Mouse (Mus musculus) bone marrow, adult 2 months (tissue): ENCODE results near the gene Padi4. TPM values are rescaled to one million over a fixed set of nuclear protein-coding genes. Genes with fewer than 3 reads are reported as not detected.

Experiments used
- H3K27ac ChIP-seq: fragments of 200-500 bp; 2 replicates; pipeline ENCODE4 v1.5.1; 2012; ENCODE audit warnings: low read depth, mild to moderate bottlenecking, control low read depth, inconsistent platforms, low read length; ENCODE audit not compliant: control insufficient read depth, poor library complexity, insufficient read depth
- H3K4me1 ChIP-seq: fragments of 200-500 bp; 2 replicates; pipeline ENCODE4 v1.6.1; 2011; ENCODE audit warnings: low read length; ENCODE audit not compliant: control insufficient read depth, insufficient read depth
- H3K4me3 ChIP-seq: fragments of 200-500 bp; replicated peaks from 2 replicates; pipeline ENCODE3; 2011; ENCODE audit warnings: mild to moderate bottlenecking, low read depth, low read length, control low read depth; ENCODE audit not compliant: control insufficient read depth
- CTCF ChIP-seq: fragments of 200-500 bp; IDR thresholded peaks from 2 replicates; pipeline ENCODE4 v1.5.1; 2011; ENCODE audit warnings: low read length, control low read depth; ENCODE audit not compliant: control insufficient read depth, insufficient read depth
- POLR2A ChIP-seq: fragments of 200-500 bp; IDR thresholded peaks from 2 replicates; pipeline ENCODE4 v1.6.1; 2011; ENCODE audit warnings: low read depth, mild to moderate bottlenecking, control low read depth, low read length, borderline replicate concordance; ENCODE audit not compliant: control insufficient read depth
- WGBS: fragments of 180-500 bp; shearing (Covaris S2); methylation state at CpG from one replicate; pipeline ENCODE4 v1.1.7; 2018; 5-methylcytosine and 5-hydroxymethylcytosine counted together
- polyA plus RNA-seq: library from polyadenylated mRNA; stranded (reverse); fragments of >200 nt; gene quantifications from 2 replicates; pipeline ENCODE4 v1.2.4, GENCODE M21; 2011; ENCODE audit warnings: low replicate concordance; ENCODE audit not compliant: missing spikeins, insufficient read depth, insufficient read length

Padi4 gene
- polyA plus RNA-seq, 1 experiment = 60.1 TPM

- H3K27ac ChIP-seq = no peak overlapping the region
- H3K4me3 ChIP-seq = peak overlapping the region; percentile 84
- H3K4me1 ChIP-seq = peaks cover 3% of the 10 kb centered on the region
- TF ChIP-seq CTCF = no peak
- TF ChIP-seq POLR2A = no peak
- WGBS = 32% methylated on average over 13 of the region's 13 CpGs
Measured at GRCm38 (mm10) chr4:140813358-140814185, 39.5 kb upstream of the Padi4 start.

DNA sequence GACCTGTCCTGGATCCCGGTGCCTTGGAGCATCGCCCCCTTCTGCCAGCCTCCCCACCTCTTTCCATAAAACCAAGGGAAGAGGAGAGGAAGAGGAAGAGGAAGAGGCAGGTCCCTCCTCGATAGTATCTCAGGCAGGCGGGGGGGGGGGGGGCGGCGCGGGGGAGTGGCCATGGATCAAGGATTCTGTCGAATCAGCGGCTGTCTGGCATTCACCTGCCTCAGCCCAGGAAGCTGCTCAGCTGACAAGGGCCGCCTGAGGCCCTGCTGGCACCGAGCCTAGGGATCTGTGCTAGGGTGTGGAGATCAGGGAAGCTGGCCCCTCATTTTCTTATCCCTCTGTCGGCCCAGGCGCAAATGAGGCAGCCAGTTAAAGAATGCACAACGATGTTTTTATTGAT, 38.6 kb upstream of the Padi4 start:
- Histone ChIP-seq H3K27ac (no peak overlapping the region), H3K4me1 (peaks cover 3% of the 10 kb centered on the region), H3K4me3 (no peak overlapping the region)
- no peak for TF ChIP-seq CTCF
- no peak for TF ChIP-seq POLR2A
- 13% methylated on average over 14 of the region's 14 CpGs for WGBS

GRCm38 (mm10) chr4:140812191-140812590, 38.2 kb upstream of the Padi4 start:
- TF ChIP-seq CTCF (no peak), POLR2A (no peak)
- Histone ChIP-seq H3K4me1 (peaks cover 3% of the 10 kb centered on the region), H3K27ac (no peak overlapping the region), H3K4me3 (no peak overlapping the region)
- 63% methylated on average over 8 of the region's 8 CpGs for WGBS

DNA sequence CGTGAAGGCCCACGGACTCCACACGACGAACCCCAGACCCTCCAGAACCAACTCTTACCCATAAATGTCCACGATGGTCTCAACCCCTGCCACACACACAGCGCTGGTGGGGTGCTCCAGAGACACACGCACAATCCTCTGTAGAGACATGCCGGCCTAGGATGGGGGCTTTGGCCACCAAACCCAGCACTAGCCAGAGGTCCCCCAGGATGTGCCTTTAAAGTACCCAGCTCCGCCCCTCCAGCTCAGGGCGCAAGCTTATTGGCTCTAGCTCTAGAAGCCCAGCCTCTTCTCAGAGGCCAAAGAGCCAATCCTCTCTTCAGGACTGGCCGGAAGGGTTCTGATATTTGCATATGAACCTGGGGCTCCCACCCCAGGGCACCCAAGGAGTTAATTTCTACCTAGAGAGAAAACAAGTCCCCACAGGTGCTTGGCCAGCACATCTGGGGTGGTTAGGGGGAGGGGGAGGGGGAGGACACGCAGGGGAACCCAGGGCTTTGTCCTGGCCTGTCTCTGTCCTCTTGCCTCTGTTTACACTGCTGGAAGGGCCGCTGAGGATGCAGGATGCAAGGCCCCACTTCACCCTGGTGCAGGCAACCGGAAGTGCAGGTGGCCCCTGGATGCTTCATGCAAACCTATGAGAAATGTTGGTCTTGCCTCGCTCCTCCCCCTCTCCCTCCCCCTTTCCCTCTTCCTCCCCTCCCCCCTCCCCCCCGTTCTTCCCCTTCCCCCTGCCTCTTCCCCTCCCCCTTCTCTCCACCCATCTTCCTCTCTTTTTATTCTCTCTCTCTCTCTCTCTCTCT, 36.6 kb upstream of the Padi4 start, which contains the start of gene Padi3:
TSS of gene Padi3 (minus strand) at position 191 of the 803 bp plus-strand sequence.
- Histone ChIP-seq H3K4me3 (no peak within 1 kb of the TSS), H3K4me1 (peaks cover 1% of the 10 kb centered on the region), H3K27ac (no peak within 1 kb of the TSS)
- WGBS = 68% methylated on average over 16 of the region's 16 CpGs
- TF ChIP-seq POLR2A = no peak
- TF ChIP-seq CTCF = no peak

DNA sequence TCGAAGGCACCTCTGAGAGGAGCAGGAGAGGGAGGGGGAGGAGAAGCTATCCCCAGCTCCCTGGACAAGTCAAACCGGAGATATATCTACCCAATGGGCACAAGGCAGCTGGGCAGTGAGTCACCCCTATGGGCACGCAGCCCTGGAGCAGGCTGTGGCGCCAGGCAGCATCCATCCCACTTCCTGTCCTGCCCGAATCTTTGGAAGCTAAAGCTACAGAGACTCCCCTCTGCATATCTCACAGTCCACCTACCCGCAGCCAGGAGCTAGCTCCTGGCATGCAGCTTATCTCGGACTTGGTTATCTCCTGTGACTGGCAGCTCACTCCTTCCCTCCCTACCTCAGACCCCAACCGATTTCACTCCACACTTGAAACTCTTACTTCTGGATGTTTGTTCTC, 35.1 kb upstream of the Padi4 start:
- Histone ChIP-seq H3K4me3 (no peak overlapping the region), H3K27ac (no peak overlapping the region), H3K4me1 (peaks cover 1% of the 10 kb centered on the region; the same call in 1 of the 2 replicates)
- no peak for TF ChIP-seq CTCF
- no peak for TF ChIP-seq POLR2A
- WGBS = 56% methylated on average over 8 of the region's 8 CpGs

DNA sequence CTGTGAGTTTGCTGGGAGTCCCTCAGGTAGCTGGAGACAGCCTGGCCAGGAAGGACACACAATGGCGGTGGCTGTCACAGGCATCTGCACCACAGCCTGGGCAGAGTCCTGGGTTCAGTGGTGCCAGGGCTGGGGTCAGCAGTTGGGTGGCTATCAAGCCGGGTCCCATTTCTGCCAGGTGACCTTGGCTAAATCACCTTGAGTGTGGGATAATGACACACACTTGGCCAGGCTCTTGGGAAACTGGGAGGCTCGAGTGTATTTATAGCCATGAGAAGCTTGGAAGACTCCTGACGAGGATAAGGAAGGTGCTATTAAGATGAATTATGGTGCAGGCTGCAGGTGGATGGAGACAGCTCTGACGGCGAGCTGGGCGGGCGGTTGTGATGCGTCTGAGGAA, 30.6 kb upstream of the Padi4 start:
- WGBS = 88% methylated on average over 9 of the region's 9 CpGs
- H3K27ac ChIP-seq = no peak overlapping the region
- TF ChIP-seq POLR2A = no peak
- no peak for TF ChIP-seq CTCF
- H3K4me3 ChIP-seq = no peak overlapping the region
- no peaks in the 10 kb centered on the region for H3K4me1 ChIP-seq

- Histone ChIP-seq H3K4me3 (no peak overlapping the region), H3K4me1 (no peaks in the 10 kb centered on the region), H3K27ac (no peak overlapping the region)
- TF ChIP-seq CTCF (no peak), POLR2A (no peak)
- WGBS = 72% methylated on average over 3 of the region's 3 CpGs
Measured at GRCm38 (mm10) chr4:140801364-140801763, 27.3 kb upstream of the Padi4 start.

- Histone ChIP-seq H3K27ac (no peak overlapping the region), H3K4me1 (peaks cover 2% of the 10 kb centered on the region), H3K4me3 (no peak overlapping the region)
- TF ChIP-seq POLR2A (no peak), CTCF (no peak)
- 69% methylated on average over 3 of the region's 3 CpGs for WGBS
Measured at GRCm38 (mm10) chr4:140796786-140797185, 22.8 kb upstream of the Padi4 start.
